Mouse (Mus musculus) midbrain, embryonic 10.5 days (tissue): ENCODE results near the gene Tm9sf4. TPM values are rescaled to one million over a fixed set of nuclear protein-coding genes. Genes with fewer than 3 reads are reported as not detected.

Source experiments
- DNase-seq: peaks from one replicate; pipeline ENCODE4 v3.0.0-alpha.2; 2017; ENCODE audit warnings: low spot score
- H3K27ac ChIP-seq: fragments of 300-500 bp; sonication (generic); replicated peaks from 2 replicates; pipeline ENCODE4 v1.5.1; 2016; ENCODE audit warnings: mild to moderate bottlenecking
- H3K27me3 ChIP-seq: fragments of 300-500 bp; sonication (generic); 2 replicates; pipeline ENCODE4 v1.6.1; 2016; ENCODE audit warnings: low read depth, mild to moderate bottlenecking; ENCODE audit not compliant: poor library complexity, severe bottlenecking
- H3K36me3 ChIP-seq: fragments of 300-500 bp; sonication (generic); 2 replicates; pipeline ENCODE4 v1.6.1; 2016; ENCODE audit warnings: mild to moderate bottlenecking, moderate library complexity
- H3K4me1 ChIP-seq: fragments of 300-500 bp; sonication (generic); 2 replicates; pipeline ENCODE4 v1.6.1; 2016
- H3K4me3 ChIP-seq: fragments of 300-500 bp; sonication (generic); 2 replicates; pipeline ENCODE4 v1.5.1; 2016; ENCODE audit warnings: mild to moderate bottlenecking, moderate library complexity
- H3K9me3 ChIP-seq: fragments of 300-500 bp; sonication (generic); replicated peaks from 2 replicates; pipeline ENCODE4 v1.6.1; 2016; ENCODE audit warnings: mild to moderate bottlenecking
- WGBS: fragments of 180-500 bp; shearing (Covaris S2); methylation state at CpG from one replicate; pipeline ENCODE4 v1.1.7; 2016; 5-methylcytosine and 5-hydroxymethylcytosine counted together
- polyA plus RNA-seq: library from polyadenylated mRNA; unstranded; fragments of >200 nt; fragmentation: Nextera tagmentation; extraction: Ambion mirVana; gene quantifications from 2 replicates; pipeline ENCODE4 v1.2.1, GENCODE M21; 2016

Gene Tm9sf4
- polyA plus RNA-seq, 1 experiment from 2014 or later: 82.8 TPM

GRCm38 (mm10) chr2:153249751-153250150 is 88.6 kb downstream of the Tm9sf4 start:
- Histone ChIP-seq H3K27ac (no peak overlapping the region), H3K4me3 (no peak overlapping the region), H3K9me3 (no peaks in the 10 kb centered on the region), H3K4me1 (no peaks in the 10 kb centered on the region), H3K36me3 (peaks cover 84% of the 10 kb centered on the region), H3K27me3 (no peaks in the 10 kb centered on the region)
- no peak for DNase-seq
- 92% methylated on average over 5 of the region's 5 CpGs for WGBS

- H3K4me1 ChIP-seq: no peaks in the 10 kb centered on the region
- H3K27ac ChIP-seq: no peak overlapping the region
- no peak for DNase-seq
- no peaks in the 10 kb centered on the region for H3K27me3 ChIP-seq
- no peaks in the 10 kb centered on the region for H3K9me3 ChIP-seq
- 90% methylated on average over 2 of the region's 2 CpGs for WGBS
- no peak overlapping the region for H3K4me3 ChIP-seq
- peaks cover 57% of the 10 kb centered on the region for H3K36me3 ChIP-seq
Measured at GRCm38 (mm10) chr2:153256604-153257003, 95.5 kb downstream of the Tm9sf4 start.

GRCm38 (mm10) chr2:153259030-153259863 is 98.1 kb downstream of the Tm9sf4 start:
- no peaks in the 10 kb centered on the region for H3K27me3 ChIP-seq
- no peak for DNase-seq
- H3K36me3 ChIP-seq: peaks cover 56% of the 10 kb centered on the region
- no peak overlapping the region for H3K27ac ChIP-seq
- no peaks in the 10 kb centered on the region for H3K4me1 ChIP-seq
- WGBS: 91% methylated on average over 12 of the region's 12 CpGs
- no peak overlapping the region for H3K4me3 ChIP-seq
- H3K9me3 ChIP-seq: no peaks in the 10 kb centered on the region

Other genes with a start within 250 kb of the Tm9sf4 start
- gene Mylk2, start 250.0 kb upstream of the Tm9sf4 start, polyA plus RNA-seq: 0.06 and 0.07 TPM in 2 replicates
- 0.58 and 1.5 TPM in 2 replicates for gene Foxs1, start 228.1 kb upstream of the Tm9sf4 start, polyA plus RNA-seq
- gene Dusp15, start 209.6 kb upstream of the Tm9sf4 start, polyA plus RNA-seq: 0.60 and 1.3 TPM in 2 replicates
- gene Ttll9, start 198.8 kb upstream of the Tm9sf4 start, polyA plus RNA-seq: 1.3 and 1.4 TPM in 2 replicates
- gene Pdrg1, start 145.9 kb upstream of the Tm9sf4 start, polyA plus RNA-seq: 108 and 111 TPM in 2 replicates
- 0.21 and 0.68 TPM in 2 replicates for gene Xkr7, start 129.5 kb upstream of the Tm9sf4 start, polyA plus RNA-seq
- 1.1 and 1.2 TPM in 2 replicates for gene Ccm2l, start 95.3 kb upstream of the Tm9sf4 start, polyA plus RNA-seq
- gene Hck, start 52.8 kb upstream of the Tm9sf4 start, polyA plus RNA-seq: 2.1 and 2.2 TPM in 2 replicates
- 7.3 and 8.1 TPM in 2 replicates for gene Tspyl3, start 64.1 kb downstream of the Tm9sf4 start, polyA plus RNA-seq
- gene Plagl2, start 80.1 kb downstream of the Tm9sf4 start, polyA plus RNA-seq: 29.1 and 29.4 TPM in 2 replicates
- 5.9 and 6.3 TPM in 2 replicates for gene Pofut1, start 80.2 kb downstream of the Tm9sf4 start, polyA plus RNA-seq
- 7.0 TPM in 2 replicates for gene Kif3b, start 130.1 kb downstream of the Tm9sf4 start, polyA plus RNA-seq
- gene Asxl1, start 184.5 kb downstream of the Tm9sf4 start, polyA plus RNA-seq: 11.8 and 12.3 TPM in 2 replicates